Mouse (Mus musculus): ENCODE results near the gene Smim17.
"Not testable (repeated sequence)": the region's sequence is repeated elsewhere in the genome, so short reads cannot be mapped to it uniquely, and the experiment has no call there.

Gene Smim17

GRCm38 (mm10) chr7:6397996-6398975 is at the start of gene Smim17:
Gene Smim17 (plus strand): TSS chr7:6398715.
- ATAC-seq (ENCODE audit: insufficient number of reproducible peaks, low FRiP score, low TSS enrichment): peak; percentile 97

GRCm38 (mm10) chr7:6358121-6358520 is 40.4 kb upstream of the Smim17 start:
- no peak for ATAC-seq (ENCODE audit: insufficient number of reproducible peaks, low FRiP score, low TSS enrichment)

- no peak for ATAC-seq (ENCODE audit: insufficient number of reproducible peaks, low FRiP score, low TSS enrichment)
Observed at GRCm38 (mm10) chr7:6358937-6359590, 39.5 kb upstream of the Smim17 start.

DNA sequence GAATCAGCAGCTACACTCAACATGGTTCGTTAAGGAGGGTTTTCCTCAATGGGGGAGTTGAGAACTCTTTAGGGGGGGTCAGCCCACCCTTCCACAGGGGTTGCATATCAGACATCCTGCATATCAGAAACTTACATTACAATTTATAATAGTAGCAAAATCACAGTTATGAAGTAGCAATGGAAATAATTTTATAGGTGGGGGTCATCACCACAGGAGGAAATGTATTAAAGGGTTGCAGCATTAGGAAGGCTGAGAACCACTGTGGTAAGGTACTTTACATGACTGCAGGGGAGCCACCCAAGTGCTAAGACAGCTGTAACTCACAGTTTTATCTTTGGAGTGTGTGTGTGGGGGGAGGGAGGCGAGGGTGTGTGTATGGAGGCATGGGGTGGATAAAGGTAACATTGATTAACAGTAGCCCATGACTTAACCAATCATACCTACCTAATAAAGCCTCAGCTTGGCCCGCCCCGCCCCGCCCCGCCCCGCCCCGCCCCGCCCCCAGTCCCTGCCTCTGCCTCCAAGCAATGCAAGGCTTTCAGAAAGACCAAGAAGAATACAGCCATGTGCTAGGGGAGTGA is 37.9 kb upstream of the Smim17 start:
- ATAC-seq (ENCODE audit: insufficient number of reproducible peaks, low FRiP score, low TSS enrichment): no peak

GRCm38 (mm10) chr7:6361756-6362155 is 36.8 kb upstream of the Smim17 start:
- no peak for ATAC-seq (ENCODE audit: insufficient number of reproducible peaks, low FRiP score, low TSS enrichment)

- ATAC-seq (ENCODE audit: insufficient number of reproducible peaks, low FRiP score, low TSS enrichment): peak; percentile 86
Observed at GRCm38 (mm10) chr7:6362268-6363046, 36.1 kb upstream of the Smim17 start.

DNA sequence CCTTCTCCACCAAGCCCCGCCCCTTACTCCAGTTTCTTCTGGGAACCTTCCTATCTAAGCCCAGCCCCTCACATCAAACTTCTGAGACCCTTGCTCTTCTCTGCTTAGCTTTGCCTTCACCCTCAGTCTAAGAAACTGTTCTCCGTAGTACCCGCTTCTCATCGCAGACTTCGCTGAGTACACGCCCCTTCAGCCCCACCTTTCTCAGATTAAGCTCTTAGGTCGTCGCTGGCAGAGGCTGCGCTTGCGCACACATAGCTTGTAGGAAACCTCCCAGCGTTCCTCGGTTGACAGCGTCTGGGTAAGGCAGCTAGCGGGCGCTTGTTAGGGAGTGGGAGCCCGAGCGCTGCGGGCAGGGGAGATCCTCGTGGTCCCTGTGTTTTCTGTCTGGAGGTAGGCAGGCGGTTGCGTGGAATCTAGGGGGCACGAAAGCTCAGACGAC is 35.4 kb upstream of the Smim17 start, which contains the start of gene Zfp78:
Gene Zfp78, plus strand, starts transcription at position 234 of the 442 bp plus-strand sequence.
- ATAC-seq (ENCODE audit: insufficient number of reproducible peaks, low FRiP score, low TSS enrichment): peak; percentile 87

DNA sequence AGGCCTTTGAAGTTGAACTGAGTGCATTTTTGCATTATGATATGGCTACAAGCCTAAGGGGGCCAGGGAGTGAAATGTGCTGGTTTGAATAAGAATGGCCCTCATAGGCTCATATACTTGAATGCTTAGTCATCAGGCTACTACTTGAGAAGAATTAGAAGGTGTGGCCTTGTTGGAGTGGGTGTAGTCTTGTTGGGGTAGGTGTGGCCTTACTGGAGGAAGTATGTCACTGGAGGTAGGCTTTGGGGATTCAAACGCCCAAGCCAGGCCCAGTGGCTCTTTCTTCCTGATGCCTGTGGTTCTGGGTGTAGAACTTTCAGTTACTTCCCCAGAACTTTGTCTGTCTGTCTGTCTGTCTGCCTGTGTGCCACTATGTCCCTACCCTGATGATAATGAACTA is 33.8 kb upstream of the Smim17 start:
- ATAC-seq (ENCODE audit: insufficient number of reproducible peaks, low FRiP score, low TSS enrichment): no peak

DNA sequence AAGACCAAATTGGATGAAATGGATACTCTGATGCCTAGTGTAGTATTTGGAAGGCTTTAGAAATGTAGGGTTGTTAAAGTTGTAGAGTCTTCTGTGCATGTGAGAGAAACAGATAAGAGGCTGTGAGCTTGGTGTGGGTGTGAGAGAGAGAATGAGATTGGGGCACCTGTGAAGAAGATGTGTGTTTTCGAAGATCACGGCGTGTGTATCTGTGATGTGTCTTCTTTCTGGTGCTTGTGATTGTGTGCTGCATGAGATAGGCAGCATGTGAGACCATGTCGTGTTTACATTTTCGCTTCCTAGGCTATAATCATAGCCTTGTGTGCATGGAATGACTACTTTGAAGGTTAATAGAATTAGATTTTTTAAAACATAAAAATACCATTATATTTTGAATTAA is 31.3 kb upstream of the Smim17 start:
- ATAC-seq (ENCODE audit: insufficient number of reproducible peaks, low FRiP score, low TSS enrichment): no peak

- ATAC-seq (ENCODE audit: insufficient number of reproducible peaks, low FRiP score, low TSS enrichment): not testable (repeated sequence)
Observed at GRCm38 (mm10) chr7:6368146-6368545, 30.4 kb upstream of the Smim17 start.

GRCm38 (mm10) chr7:6369460-6369859 is 29.1 kb upstream of the Smim17 start:
- no peak for ATAC-seq (ENCODE audit: insufficient number of reproducible peaks, low FRiP score, low TSS enrichment)

- no peak for ATAC-seq (ENCODE audit: insufficient number of reproducible peaks, low FRiP score, low TSS enrichment)
Observed at GRCm38 (mm10) chr7:6372993-6373392, 25.5 kb upstream of the Smim17 start.

DNA sequence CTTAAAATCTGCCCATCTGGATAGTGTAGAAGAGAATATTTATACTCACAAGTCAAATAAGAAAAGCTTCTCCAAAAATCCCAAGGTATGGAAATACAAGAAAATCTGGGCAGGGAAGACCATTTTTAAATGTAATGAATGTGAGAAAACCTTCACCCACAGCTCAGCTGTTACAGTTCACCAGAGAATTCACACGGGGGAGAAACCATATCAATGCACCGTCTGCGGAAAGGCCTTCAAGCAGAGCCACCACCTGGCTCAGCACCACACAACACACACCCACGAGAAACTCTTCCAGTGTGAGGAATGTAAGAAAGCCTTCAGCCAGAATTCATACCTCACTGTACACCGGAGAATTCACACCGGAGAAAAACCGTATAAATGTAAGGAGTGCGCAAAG is 20.1 kb upstream of the Smim17 start:
- ATAC-seq (ENCODE audit: insufficient number of reproducible peaks, low FRiP score, low TSS enrichment): no peak

- ATAC-seq (ENCODE audit: insufficient number of reproducible peaks, low FRiP score, low TSS enrichment): no peak
Observed at GRCm38 (mm10) chr7:6381431-6381830, 17.1 kb upstream of the Smim17 start.

GRCm38 (mm10) chr7:6383044-6383455 is 15.5 kb upstream of the Smim17 start, which contains the start of gene Zfp28:
Gene Zfp28 (plus strand): TSS chr7:6383295.
- peak; percentile 97 for ATAC-seq (ENCODE audit: insufficient number of reproducible peaks, low FRiP score, low TSS enrichment)

- no peak for ATAC-seq (ENCODE audit: insufficient number of reproducible peaks, low FRiP score, low TSS enrichment)
Observed at GRCm38 (mm10) chr7:6384011-6384410, 14.5 kb upstream of the Smim17 start.

GRCm38 (mm10) chr7:6386995-6387394 is 11.5 kb upstream of the Smim17 start:
- ATAC-seq (ENCODE audit: insufficient number of reproducible peaks, low FRiP score, low TSS enrichment): no peak

GRCm38 (mm10) chr7:6388971-6389370 is 9.5 kb upstream of the Smim17 start:
- ATAC-seq (ENCODE audit: insufficient number of reproducible peaks, low FRiP score, low TSS enrichment): no peak

DNA sequence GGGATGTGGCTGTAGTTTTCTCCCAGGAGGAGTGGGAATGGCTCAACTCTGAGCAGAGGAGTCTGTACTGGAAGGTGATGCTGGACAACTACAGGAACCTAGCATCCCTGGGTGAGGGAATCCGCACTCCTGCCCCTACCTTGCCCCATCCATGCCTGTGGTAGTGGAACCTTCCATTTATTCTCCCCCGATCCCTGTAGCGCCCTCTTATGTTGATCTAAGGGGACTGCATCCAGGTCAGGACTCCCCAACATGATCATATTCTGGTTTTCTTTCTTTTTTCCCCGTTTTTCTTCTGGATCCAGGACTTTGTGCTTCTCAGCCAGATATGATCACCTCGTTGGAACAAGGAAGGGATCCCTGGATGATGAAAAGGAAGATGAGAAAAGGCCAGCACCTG is 9.1 kb upstream of the Smim17 start:
- ATAC-seq (ENCODE audit: insufficient number of reproducible peaks, low FRiP score, low TSS enrichment): no peak

GRCm38 (mm10) chr7:6410043-6410442 is 11.5 kb downstream of the Smim17 start, which contains the start of gene Gm20715:
Gene Gm20715 (plus strand): TSS chr7:6410277.
- no peak; the same call in 1 of the 2 replicates for ATAC-seq (ENCODE audit: insufficient number of reproducible peaks, low FRiP score, low TSS enrichment)

All from cerebellum, adult (tissue).